Mouse (Mus musculus) neural tube, postnatal 0 days (tissue): ENCODE measurements around the gene Kctd19. TPM values are rescaled to one million over a fixed set of nuclear protein-coding genes. Genes with fewer than 3 reads are reported as not detected.

Source experiments
- polyA plus RNA-seq: library from polyadenylated mRNA; unstranded; fragments of >200 nt; fragmentation: Nextera tagmentation; extraction: Ambion mirVana; gene quantifications from 2 replicates; pipeline ENCODE4 v1.2.1, GENCODE M21; 2015

The Kctd19 gene
- polyA plus RNA-seq, result not detected in 2 replicates

DNA sequence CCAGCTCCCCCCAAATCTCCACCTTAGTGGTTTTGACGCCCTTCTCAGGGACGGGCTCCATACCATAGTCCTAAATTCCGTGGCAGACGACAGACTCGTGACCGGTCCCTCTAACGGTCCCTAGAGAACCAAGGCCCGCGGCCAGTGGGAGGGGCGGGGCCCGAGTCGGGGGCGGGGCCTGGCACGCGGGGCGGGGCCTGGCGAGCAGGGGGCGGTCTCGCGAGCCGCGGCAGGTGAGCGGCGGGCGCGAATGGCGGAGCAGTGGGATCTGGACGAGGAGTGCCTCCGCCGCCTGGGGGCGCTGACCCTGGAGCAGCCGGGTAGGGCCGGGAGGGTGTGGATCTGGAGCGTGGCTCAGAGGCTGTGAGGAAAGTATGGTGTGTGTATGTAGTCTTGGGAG is at the start of gene Kctd19, which contains the start of gene Lrrc36:
Gene Kctd19 (minus strand): TSS at position 112 of the 400 bp plus-strand sequence.
Gene Lrrc36 (plus strand): TSS at position 181 of the 400 bp plus-strand sequence.

DNA sequence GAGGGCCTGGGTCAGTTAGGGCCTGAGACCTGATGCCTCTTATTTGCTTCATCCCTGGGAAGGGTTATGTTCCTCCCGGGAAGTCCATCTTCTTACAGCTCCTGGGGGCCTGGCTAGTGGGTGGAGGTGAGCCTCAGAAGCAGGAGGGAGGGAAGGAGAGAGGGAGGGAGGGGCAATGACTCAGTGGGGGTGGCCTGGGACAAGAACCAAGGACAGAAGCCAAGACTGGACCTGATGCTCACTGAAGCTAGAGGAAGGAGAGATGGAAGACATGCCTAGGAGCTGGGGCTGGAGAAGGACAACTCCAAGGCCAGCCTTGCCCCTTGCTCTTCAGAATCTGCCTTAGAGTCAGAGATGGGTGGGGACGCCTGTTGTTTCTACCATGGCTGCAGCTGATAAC is 40.3 kb downstream of the Kctd19 start, which contains the start of gene Plekhg4:
Gene Plekhg4 (plus strand): TSS at position 243 of the 400 bp plus-strand sequence.

GRCm38 (mm10) chr8:105348450-105349095 is 64.7 kb downstream of the Kctd19 start, which contains the start of gene Slc9a5:
Gene Slc9a5, plus strand, starts transcription at chr8:105348843.

DNA sequence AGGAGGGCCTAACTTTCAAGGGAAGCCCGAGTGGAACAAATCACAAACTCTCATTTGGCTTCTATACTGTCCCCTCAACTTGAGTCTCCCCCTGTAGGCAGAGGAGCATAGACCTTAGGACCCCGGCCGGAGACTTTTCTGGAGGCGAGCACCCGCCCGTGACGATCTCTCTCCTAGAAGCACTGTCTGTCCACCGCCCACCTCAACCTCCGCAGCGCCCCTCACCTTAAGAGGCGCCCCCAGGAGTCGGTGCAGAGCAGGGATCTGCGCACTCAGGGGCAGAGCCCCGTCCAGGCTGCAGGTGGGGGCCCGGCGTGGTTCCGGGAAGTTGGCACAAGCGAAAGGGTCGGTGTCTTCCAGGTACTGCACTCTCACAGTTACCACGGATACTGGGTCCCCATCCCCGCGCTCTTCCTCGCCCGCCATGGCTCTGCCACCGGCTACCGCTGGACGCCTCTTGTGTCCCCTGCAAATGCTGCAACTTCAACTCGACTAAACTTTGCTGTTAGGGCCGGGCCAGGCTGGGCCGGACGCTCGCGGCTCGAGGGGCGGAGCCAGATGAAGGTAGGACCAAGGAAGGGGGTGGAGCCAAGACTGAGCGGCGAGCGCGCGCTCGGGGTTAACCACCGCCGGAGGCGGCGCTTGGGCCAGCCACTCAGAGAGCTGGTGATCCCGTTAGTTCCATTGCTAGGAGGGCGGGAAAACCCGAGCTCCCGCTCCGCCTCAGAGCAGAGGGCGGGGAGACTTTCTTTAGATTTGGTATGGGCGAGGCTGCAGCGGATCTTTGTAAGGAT is 65.7 kb downstream of the Kctd19 start, which contains the start of gene Fhod1:
Gene Fhod1 (minus strand): TSS at position 526 of the 794 bp plus-strand sequence.

Other genes starting within 250 kb of the Kctd19 start
- 30.7 and 34.8 TPM in 2 replicates for gene Cbfb, start 242.8 kb downstream of the Kctd19 start, polyA plus RNA-seq
- 19.1 and 19.5 TPM in 2 replicates for gene D230025D16Rik, start 188.4 kb downstream of the Kctd19 start, polyA plus RNA-seq
- 13.8 and 15.8 TPM in 2 replicates for gene B3gnt9, start 158.3 kb downstream of the Kctd19 start, polyA plus RNA-seq
- gene Tradd, start 148.9 kb downstream of the Kctd19 start, polyA plus RNA-seq, result 13.8 and 16.2 TPM in 2 replicates
- gene Fbxl8, start 148.9 kb downstream of the Kctd19 start, polyA plus RNA-seq, result 1.9 and 2.9 TPM in 2 replicates
- gene Hsf4, start 143.7 kb downstream of the Kctd19 start, polyA plus RNA-seq, result 1.2 and 1.9 TPM in 2 replicates
- gene Nol3, start 137.4 kb downstream of the Kctd19 start, polyA plus RNA-seq, result 9.1 and 9.4 TPM in 2 replicates
- 53.4 and 66.4 TPM in 2 replicates for gene 4931428F04Rik, start 123.6 kb downstream of the Kctd19 start, polyA plus RNA-seq
- gene Exoc3l, start 117.4 kb downstream of the Kctd19 start, polyA plus RNA-seq, result 6.0 and 8.7 TPM in 2 replicates
- gene E2f4, start 115.8 kb downstream of the Kctd19 start, polyA plus RNA-seq, result 29.8 and 32.5 TPM in 2 replicates
- gene Elmo3, start 107.9 kb downstream of the Kctd19 start, polyA plus RNA-seq, result 0.76 and 1.2 TPM in 2 replicates
- gene Lrrc29, start 87.2 kb downstream of the Kctd19 start, polyA plus RNA-seq, result 1.1 and 1.2 TPM in 2 replicates
- gene Tmem208, start 87.1 kb downstream of the Kctd19 start, polyA plus RNA-seq, result 162 and 168 TPM in 2 replicates
- gene Fhod1, start 65.5 kb downstream of the Kctd19 start, polyA plus RNA-seq, result 0.65 and 1.3 TPM in 2 replicates
- 10.0 and 13.8 TPM in 2 replicates for gene Slc9a5, start 64.7 kb downstream of the Kctd19 start, polyA plus RNA-seq
- gene Plekhg4, start 40.2 kb downstream of the Kctd19 start, polyA plus RNA-seq, result 1.3 and 2.0 TPM in 2 replicates
- gene Lrrc36, start 69 bp upstream of the Kctd19 start, polyA plus RNA-seq, result 0.53 and 0.54 TPM in 2 replicates
- gene Tppp3, start 58.0 kb upstream of the Kctd19 start, polyA plus RNA-seq, result 263 and 304 TPM in 2 replicates
- 33.4 and 36.8 TPM in 2 replicates for gene Zdhhc1, start 83.4 kb upstream of the Kctd19 start, polyA plus RNA-seq
- 0.45 and 0.53 TPM in 2 replicates for gene Hsd11b2, start 105.3 kb upstream of the Kctd19 start, polyA plus RNA-seq
- 272 and 303 TPM in 2 replicates for gene Atp6v0d1, start 152.5 kb upstream of the Kctd19 start, polyA plus RNA-seq
- 29.7 and 37.3 TPM in 2 replicates for gene Ripor1, start 191.8 kb upstream of the Kctd19 start, polyA plus RNA-seq
- gene Ctcf, start 223.1 kb upstream of the Kctd19 start, polyA plus RNA-seq, result 75.4 and 85.3 TPM in 2 replicates
- 0.62 and 0.68 TPM in 2 replicates for gene Agrp, start 223.9 kb upstream of the Kctd19 start, polyA plus RNA-seq